Mouse (Mus musculus): Measurements from ENCODE around the gene Ccdc96. TPM values are rescaled to one million over a fixed set of nuclear protein-coding genes. Genes with fewer than 3 reads are reported as not detected.

Gene Ccdc96
- total RNA-seq, 2 experiments from 2014 or later, result 0.20 to 0.42 TPM

- no peak for DNase-seq (ENCODE audit: low spot score in 2 of 2)
Observed at GRCm38 (mm10) chr5:36523219-36523703, 38.9 kb downstream of the Ccdc96 start.

- DNase-seq (ENCODE audit: low spot score in 2 of 2), result no peak
Observed at GRCm38 (mm10) chr5:36525216-36525615, 40.8 kb downstream of the Ccdc96 start.

GRCm38 (mm10) chr5:36526274-36526673 lies 41.9 kb downstream of the Ccdc96 start:
- DNase-seq (ENCODE audit: low spot score in 2 of 2), result no peak

DNA sequence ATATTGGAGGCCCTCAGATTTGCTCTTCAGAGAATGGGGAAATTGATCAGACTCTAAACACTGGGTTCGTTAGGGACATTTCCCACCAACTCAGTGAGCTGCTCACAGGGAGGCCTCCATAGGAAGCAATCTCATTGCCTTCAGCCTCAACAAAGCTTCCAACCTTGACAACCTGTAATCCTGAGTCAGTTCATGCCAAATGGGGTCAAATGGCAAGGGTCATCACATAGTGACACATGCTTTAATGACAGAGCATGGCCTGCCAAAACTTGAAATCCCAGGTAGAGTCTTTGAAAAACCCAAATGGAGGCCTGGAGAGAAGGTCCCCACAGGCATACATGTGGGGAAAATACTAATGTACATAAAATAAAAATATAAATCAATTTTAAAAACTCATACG lies 42.5 kb downstream of the Ccdc96 start:
- DNase-seq (ENCODE audit: low spot score in 2 of 2), result no peak

- no peak for DNase-seq (ENCODE audit: low spot score in 2 of 2)
Observed at GRCm38 (mm10) chr5:36529698-36530097, 45.3 kb downstream of the Ccdc96 start.

DNA sequence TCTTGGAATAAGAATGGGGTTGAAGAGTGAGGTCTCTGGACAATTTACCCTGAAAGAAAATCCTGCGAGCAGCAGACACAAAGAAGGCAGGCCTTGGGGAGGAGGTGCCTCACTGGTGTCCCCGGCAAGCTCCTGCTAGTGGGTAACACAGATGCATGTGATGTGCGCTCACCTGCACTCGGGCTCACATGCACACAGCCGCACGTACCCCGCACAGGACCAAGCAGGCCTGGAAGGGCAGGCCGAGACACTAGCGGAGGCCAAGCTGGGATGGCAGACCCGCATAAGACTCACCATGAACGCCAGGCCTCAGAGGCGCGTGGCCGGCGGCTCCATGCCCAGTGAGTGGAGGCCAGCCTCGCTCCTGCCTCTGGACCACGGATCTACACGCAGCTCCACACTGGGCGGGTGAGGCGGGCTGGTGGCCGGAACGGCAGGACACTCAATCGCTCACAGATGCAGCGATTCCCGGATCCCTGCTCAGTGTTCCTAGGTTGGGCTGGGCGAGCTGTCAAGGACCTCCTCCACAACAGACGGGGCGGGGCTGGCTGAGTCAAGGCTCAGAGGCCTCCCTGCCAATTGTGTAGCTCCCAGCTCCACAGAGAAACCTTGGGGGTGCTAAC lies 45.9 kb downstream of the Ccdc96 start:
- peak; percentile 89 to 94 for DNase-seq (ENCODE audit: low spot score in 2 of 2)

GRCm38 (mm10) chr5:36534455-36535030 lies 50.2 kb downstream of the Ccdc96 start:
- DNase-seq (ENCODE audit: low spot score in 2 of 2), result no peak

- no peak for DNase-seq (ENCODE audit: low spot score in 2 of 2)
Observed at GRCm38 (mm10) chr5:36535438-36536176, 51.2 kb downstream of the Ccdc96 start.

DNA sequence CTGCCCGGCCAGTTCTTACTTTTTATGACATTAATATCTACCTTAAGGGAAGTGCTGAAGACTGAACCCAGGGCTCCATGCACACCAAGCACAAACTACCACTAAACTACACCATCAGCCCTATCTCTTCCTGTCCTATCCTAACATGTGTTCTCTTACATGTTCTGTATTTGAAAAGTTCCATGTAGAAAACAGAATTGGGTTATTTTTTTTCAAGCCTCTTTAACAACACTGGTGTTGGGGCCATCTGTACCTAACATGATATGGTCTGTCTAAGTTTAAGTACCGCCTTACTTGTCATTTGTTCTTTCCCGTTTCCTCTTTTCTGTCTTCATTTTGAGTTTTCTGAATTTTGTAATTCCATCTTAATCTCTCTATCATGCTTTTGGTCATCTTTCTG lies 52.0 kb downstream of the Ccdc96 start:
- DNase-seq (ENCODE audit: low spot score in 2 of 2), result no peak

Other genes starting within 250 kb of the Ccdc96 start
- gene Sorcs2, start 86.4 kb upstream of the Ccdc96 start, total RNA-seq (2021), result 10 to 100 TPM; 33.0 to 35.5 TPM
- 10 to 100 TPM; 66.7 to 70.8 TPM for gene Grpel1, start 19.6 kb upstream of the Ccdc96 start, total RNA-seq (2021)
- gene Tada2b, start 303 bp upstream of the Ccdc96 start, total RNA-seq (2021), result 10 to 100 TPM; 30.1 to 32.2 TPM
- gene Tbc1d14, start 108.7 kb downstream of the Ccdc96 start, total RNA-seq (2021), result 10 to 100 TPM; 50.3 to 65.3 TPM
- gene D5Ertd579e, start 211.4 kb downstream of the Ccdc96 start, total RNA-seq (2021), result 10 to 100 TPM; 55.2 to 62.3 TPM

Data from adrenal gland, postnatal 4 days (tissue).